Mouse (Mus musculus): ENCODE measurements around the gene Npr1.

The Npr1 gene

DNA sequence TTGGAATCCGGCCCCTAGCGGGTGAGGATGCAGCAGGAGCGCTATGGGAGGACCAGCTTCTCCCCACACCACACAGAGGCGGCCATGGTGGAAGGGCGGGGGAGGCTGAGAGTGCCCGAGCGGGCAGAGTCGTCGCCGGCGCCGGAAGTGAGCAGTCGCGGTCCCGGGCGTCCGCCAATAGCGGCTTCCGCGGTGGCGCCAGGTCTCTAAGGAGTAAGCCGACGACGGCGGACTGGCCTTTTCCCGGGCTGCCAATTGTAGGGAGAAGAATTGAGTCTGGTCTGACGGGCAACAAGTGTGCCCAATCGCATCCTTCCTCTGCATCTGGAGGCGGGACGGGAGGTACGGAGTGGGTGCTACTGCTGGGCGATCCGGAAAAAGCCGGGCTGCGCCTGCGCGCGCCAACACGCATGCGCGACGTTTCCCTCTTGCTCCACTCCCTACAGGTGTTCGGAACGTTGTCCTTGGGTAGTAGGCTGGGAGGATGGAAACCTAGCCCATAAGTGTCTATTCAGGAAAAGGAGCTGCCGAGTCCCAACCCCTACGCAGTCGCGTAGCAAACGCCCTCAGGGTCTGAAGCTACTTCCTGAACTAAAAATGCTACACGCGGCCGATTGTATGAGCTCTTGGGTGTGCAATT lies 32.2 kb downstream of the Npr1 start, which contains the start of gene Ints3:
Gene Ints3, minus strand, starts transcription at position 242 of the 640 bp plus-strand sequence.
- peak; percentile 94 to 95 for DNase-seq

DNA sequence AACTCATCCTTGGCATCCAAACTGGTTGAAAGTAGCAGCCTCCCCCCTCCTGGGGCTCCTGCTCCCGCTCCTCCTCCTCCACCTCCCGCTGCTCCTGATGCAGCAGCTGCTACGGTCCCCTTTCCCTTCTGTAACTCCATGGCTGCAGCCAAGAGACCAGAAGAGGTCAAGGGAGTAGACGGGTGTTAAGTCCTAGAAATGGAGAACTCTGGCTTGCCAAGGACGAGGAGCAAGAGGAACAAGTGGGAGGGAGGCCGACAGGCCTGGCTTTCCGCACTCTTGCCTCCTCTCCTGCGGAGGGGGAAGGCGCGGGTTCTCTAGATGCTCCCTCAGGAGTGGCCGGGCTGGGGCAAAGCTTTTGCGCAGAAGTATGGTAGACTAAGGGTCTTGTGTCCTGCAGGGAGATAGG lies 32.9 kb downstream of the Npr1 start:
- no peak for DNase-seq

DNA sequence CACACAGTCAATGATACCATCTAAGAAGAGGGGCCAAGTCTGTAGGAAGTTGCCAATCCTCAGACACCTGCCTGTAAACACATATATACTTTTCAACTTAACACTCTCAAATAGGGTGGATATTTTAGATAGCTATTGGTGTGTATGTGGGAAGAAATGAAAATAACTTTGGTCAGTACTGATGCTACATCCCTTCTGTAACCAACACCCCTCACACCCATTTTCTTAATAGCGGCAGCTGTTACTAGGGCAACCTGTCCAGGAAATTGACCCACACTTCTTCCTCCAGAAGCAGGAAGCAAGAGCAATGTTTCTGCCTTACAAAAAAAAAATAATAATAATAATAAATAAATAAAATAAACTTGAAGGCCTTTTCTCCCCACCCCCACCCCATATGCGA lies 33.3 kb downstream of the Npr1 start:
- DNase-seq: no peak

DNA sequence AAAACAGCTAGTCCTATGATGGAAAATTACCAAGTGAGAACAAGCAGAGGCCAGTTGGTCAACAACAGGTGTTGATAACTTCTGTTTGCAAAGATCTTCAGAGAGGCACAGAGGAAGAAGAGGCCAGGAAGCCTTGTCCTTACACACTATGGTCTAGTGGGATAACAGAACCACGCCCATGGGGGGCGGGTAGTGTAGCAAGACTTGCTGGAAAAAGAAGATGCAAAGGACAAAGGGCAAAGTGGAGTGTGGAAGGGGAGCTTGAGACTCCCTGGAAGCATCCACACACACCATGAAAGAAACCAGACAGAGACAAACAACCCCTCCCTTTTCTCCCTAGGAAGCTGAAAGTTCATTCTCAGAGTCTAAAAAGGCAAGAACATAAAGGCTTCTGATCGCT lies 36.1 kb downstream of the Npr1 start:
- DNase-seq: no peak

DNA sequence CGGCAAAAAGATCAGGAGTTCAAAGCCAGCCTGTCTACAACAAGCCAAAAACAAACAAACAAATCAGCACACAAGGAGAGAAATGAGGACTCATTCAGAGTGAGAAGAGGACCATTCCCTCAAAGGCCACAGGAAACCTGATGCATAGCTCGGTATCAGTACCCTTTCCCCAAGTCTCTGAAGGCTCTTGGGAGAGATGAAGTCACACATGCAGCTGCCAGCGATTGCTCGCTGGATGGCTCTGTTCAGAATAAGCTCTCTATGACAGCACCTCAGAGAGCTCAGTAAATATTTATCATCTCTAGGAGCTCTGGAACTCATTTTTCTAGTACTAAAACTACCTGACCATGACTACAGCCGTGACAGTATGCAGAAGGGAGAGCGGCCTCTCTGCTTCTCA lies 37.5 kb downstream of the Npr1 start:
- DNase-seq: no peak

DNA sequence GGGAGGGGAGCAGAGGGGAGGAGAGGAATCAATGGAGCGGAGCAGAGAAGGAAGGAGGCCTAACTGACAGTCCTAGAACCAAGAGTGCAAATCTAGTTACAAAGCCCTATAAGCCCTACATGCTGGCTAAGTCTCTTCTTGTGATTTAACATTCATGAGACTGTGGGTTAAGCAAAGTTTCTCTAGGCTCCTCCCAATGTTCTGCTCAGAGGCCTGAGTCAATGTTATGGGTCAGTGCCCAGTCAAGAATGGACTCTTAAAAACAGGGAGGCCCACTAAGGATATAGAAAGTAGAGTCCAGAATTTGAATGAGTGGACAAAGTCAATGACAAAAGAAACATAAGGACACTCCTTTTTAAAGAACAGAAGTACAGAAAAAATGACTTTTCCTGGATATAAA lies 38.1 kb downstream of the Npr1 start:
- DNase-seq: no peak

DNA sequence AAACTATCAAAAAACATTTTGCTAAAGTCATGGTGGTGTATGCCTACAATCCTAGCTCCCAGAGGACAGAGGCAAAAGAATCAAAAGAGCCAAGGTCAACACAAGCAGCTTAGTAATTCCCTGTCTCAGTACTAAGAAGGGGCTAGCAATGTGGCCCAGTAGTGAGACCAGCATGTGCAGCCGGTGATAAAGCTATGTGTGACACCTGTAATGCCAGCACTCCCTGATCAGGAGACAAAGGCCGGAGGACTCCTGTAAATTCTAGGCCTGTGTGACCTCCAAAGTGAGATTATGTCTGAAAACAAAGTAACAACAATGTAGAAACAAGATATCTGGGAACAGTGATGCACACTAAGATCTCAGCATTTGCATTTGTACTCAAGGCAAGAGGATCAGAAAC lies 40.2 kb downstream of the Npr1 start:
- no peak for DNase-seq

DNA sequence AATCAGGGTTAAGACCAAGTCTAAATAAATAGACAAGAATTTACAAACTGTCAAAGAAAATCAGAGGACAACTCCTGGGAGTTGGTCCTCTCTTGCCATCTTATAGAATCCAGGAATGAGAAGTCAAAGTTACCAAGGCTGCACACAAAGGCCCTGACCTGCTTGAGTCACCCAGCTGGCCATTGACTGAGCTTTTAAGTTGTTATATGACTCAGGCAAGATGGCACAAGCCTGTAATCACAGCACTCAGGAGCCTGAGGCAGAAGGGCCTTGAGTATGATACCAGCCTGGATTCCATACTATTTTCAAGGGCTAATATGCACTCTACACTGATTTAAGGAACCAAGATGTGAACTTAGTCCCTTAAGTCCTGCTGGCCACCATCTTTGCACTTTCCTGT lies 42.1 kb downstream of the Npr1 start:
- no peak for DNase-seq

DNA sequence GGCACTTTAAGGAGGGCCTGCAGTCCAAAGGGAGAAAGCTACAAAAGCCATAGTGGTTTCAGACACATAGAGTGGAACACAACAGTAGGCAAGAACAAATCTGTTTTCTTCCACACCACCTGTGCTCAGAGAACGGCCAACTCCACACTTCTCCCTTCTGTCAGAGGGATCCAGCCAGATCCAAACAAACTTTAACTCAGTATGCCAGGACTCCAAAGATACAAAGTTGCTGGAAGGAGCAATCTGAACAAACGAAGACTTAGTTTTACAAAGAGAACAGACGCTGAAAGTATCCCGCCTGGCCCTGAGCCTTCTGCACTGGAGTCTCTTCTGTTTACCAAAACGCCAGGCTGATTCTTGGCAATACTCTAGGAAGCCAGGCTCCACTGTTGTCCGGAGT lies 45.0 kb downstream of the Npr1 start:
- DNase-seq: no peak

DNA sequence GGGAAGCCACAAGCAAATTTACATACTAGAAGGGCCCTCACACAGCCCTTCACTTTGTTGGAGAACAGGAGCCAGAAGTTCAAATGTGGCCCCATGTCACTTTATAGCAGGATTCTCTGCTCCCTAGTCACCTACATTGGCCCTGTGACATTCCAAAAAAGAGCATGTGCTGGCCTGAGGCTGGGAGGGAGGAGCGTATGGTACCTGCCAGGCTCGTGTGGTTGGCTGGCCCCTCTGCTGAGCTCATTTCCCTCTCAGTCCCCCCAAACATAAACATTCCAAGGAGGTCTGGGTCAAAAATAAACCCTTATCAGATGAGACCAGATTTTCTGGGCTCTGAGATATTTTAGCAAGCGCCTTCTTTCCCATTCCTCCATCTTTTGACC lies 52.7 kb downstream of the Npr1 start:
- DNase-seq: no peak

DNA sequence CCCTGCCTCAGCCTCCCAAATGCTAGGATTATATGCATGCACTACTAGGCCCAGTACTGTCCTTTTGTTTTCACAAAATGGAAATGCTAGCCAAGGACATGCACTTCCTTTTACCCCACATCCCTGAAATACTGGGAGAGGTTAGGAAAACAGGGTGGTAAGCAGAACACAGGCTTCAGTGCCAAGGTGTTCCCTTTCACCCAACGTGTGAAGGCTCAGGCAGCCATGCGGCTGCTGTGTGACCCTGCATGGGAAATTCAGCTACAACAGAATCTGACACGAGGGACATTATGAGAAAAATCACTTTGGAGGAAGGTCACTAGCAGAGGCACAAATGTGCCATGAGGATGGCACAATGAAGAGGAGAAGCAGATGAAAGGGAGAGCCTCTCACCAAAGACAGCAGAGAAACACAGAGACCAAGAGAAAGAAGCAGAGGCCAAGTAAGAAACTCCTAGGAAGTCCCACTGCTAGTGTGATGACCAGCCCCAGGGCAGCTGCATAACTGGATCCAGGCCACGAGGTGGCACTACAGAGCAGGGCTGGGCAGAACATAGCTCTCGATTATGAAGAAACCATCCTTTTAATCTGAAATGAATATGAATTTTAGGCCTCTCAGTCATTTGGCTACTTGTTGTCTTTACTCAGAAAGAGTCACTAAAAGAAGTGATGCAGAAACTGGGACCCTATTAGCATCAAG lies 53.2 kb downstream of the Npr1 start:
- DNase-seq: peak; percentile 77 to 80

DNA sequence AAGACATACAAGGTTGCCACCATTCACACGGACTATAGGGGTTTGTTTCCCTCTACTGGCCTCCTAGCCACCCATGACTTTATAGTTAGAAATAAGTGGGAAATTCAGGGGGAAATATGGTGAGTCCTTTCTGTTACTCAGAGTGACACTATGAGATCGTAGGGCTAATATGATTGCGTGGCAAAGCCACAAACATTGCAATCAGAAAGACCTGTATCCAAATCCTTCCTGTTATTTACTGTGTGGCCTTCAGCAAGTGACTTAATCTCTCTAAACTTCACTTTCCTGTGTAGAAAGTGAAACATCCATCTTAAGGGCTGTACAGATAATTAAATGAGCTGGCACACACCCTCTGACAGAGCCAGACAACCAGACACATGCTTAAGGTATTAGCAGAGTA lies 56.9 kb downstream of the Npr1 start:
- no peak for DNase-seq

DNA sequence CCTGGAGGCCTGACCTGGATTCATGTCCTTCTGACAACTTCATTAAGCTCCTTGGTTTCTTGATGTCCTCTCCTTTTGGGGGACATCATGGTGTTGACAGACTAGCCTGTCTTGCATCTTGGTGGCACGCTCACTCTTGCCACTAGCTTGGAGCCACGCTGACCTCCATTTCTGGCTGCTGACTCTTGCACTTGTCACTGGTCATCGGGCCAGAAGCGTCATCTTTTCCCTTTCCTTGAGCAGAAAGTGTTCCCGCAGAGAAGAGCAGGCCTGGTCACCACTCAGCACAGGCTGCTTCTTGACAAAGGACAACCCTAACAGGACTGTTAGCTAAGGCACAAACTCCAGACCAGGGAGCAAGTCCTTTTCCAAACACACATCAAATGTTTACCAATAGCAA lies 59.3 kb downstream of the Npr1 start:
- no peak for DNase-seq

DNA sequence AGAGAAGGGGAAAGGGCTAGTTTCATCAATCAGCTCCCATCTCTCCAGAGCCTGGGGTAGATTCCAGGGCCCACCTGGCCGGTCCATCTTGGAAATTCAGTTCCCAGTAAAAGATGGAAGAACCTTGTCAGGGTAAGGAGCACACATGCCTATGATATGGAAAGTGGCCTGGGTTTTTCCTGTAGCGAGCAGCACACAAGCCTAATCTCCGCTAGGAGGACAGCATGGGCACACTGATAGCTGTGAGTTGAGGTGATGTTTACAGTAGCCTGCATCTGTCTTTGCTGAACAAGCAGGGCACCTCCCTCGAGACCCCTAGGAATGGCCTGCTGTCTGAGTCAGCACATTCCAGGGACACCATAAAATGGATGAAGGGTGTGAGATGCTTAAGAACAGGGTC lies 61.1 kb downstream of the Npr1 start:
- DNase-seq: no peak

DNA sequence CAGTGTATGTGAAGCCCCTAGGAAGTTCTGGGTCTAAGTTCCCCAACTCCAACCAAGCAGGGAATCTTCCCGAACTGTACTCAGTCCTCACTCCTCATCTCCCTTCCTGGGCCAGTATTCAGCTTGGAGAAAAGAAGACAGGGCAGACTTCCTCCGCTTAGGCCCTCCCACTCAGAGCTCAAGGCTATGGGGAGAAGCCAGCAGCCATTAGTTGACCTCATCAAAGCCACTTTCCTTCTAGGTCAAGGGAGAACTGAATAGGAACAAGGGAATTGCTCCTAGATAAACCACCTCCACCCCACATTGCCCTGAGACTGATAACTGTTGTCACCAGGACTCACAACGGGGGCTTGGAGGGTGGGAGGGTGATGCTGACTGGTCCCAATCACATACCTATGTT lies 61.5 kb downstream of the Npr1 start:
- no peak for DNase-seq

DNA sequence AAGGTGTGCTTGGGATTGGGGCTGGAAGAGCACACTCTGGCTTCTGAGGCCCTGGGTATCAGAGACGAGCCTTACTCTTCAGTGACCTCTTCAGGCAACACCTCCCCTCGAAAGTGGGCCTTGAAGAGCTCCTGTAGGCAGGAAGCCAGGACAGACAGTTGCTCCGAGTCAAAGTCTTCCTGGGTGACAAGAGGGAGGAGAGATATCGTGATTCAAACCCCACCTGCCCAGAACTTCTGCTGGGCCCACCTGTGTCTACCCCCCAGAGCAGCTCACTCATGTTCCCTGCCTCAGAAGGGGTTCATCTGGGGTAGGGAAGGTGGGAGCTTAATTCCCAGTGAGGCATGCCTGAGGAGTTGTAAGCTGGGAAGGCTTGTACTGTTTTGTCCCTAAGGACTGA lies 64.7 kb downstream of the Npr1 start:
- DNase-seq: no peak
